Mouse (Mus musculus) ES-E14 (cell line): Measurements from ENCODE around the gene Copz1.

Experiments used
- HCFC1 ChIP-seq: IDR thresholded peaks from 2 replicates; pipeline ENCODE4 v1.6.1; 2012; ENCODE audit warnings: low read length, inconsistent platforms, borderline replicate concordance; ENCODE audit not compliant: insufficient read depth
- MAFK ChIP-seq: IDR thresholded peaks from 2 replicates; pipeline ENCODE4 v1.6.1; 2014; ENCODE audit warnings: mild to moderate bottlenecking, low read depth, low read length, inconsistent platforms; ENCODE audit not compliant: insufficient read depth
- ZC3H11A ChIP-seq: IDR thresholded peaks from 2 replicates; pipeline ENCODE4 v1.6.1; 2012; ENCODE audit warnings: low read depth, mild to moderate bottlenecking, inconsistent platforms, low read length, borderline replicate concordance

DNA sequence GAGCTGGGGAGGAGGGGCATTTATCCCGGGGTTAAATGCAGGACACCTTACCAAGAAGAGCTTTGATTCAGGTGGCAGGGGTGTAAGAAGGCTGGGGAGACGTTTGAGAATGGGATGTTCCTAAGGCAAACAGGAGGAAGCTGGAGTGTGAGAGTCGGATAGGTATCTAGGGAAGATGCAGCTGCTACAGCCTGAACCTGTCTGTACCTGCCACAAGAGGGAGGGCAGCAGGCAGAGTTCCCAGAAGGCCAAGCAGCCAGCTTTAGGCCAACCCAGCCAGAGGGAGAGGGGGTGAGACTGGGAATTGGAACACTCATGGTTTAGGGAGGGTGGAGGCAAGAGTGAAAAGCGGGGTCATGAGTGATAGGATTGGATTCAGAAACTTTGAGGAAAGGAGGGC, 68.3 kb downstream of the Copz1 start:
- TF ChIP-seq MAFK (no peak), HCFC1 (no peak), ZC3H11A (no peak)
